Mouse (Mus musculus): ENCODE data around the gene Tcte2. TPM values are rescaled to one million over a fixed set of nuclear protein-coding genes. Genes with fewer than 3 reads are reported as not detected.

Tcte2 gene
- polyA plus RNA-seq, 1 experiment: 12.1 TPM

- peak; percentile 56 to 62 for DNase-seq
- no peak for TF ChIP-seq POLR2A (IDR thresholded peaks at IDR 0.05; ENCODE audit: borderline replicate concordance, insufficient read depth, low read length)
- TF ChIP-seq CTCF (IDR thresholded peaks at IDR 0.05; ENCODE audit: borderline replicate concordance, insufficient read depth, low read depth, low read length): no peak
- H3K4me1 ChIP-seq (ENCODE audit: control insufficient read depth, insufficient read depth, low read length): peaks cover 11% of the 10 kb centered on the region
Observed at GRCm38 (mm10) chr17:13744824-13745223, 16.8 kb downstream of the Tcte2 start.

DNA sequence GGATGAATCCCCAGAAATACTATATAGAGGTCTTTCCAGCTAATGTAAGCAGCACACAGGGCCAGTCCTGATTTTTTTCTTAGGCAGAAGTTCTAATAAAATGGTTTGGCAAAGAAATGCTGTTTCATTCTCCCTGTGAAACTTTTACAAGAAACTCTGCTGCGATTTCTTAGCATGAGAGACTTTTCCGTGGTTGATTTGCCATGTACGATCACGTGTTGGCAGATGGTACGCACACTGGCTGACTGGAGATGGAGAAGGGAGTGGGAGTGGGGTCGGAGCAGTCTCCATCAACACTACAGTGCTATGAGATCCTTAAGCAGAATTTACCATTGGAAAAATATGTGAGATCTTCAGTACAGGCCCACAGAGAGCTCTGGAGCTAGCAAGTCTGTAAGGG is 17.4 kb downstream of the Tcte2 start:
- 83% methylated on average over 6 of the region's 6 CpGs for WGBS
- no peak for DNase-seq
- Histone ChIP-seq H3K27me3 (ENCODE audit: control insufficient read depth, insufficient read depth, low read length) (no peaks in the 10 kb centered on the region), H3K27ac (ENCODE audit: insufficient read depth, low read length) (no peak overlapping the region), H3K4me3 (replicated peaks; ENCODE audit: insufficient read depth, low read depth, low read length) (no peak overlapping the region), H3K4me1 (ENCODE audit: control insufficient read depth, insufficient read depth, low read length) (peaks cover 11% of the 10 kb centered on the region)
- TF ChIP-seq CTCF (IDR thresholded peaks at IDR 0.05; ENCODE audit: borderline replicate concordance, insufficient read depth, low read depth, low read length) (no peak), POLR2A (IDR thresholded peaks at IDR 0.05; ENCODE audit: borderline replicate concordance, insufficient read depth, low read length) (no peak)

More at GRCm38 (mm10) chr17:13744824-13745223, 16.8 kb downstream of the Tcte2 start:
- no peak overlapping the region for H3K27ac ChIP-seq (ENCODE audit: insufficient read depth, low read length)
- no peak overlapping the region for H3K4me3 ChIP-seq (replicated peaks; ENCODE audit: insufficient read depth, low read depth, low read length)
- WGBS: 27% methylated on average over 4 of the region's 4 CpGs
- no peaks in the 10 kb centered on the region for H3K27me3 ChIP-seq (ENCODE audit: control insufficient read depth, insufficient read depth, low read length)

DNA sequence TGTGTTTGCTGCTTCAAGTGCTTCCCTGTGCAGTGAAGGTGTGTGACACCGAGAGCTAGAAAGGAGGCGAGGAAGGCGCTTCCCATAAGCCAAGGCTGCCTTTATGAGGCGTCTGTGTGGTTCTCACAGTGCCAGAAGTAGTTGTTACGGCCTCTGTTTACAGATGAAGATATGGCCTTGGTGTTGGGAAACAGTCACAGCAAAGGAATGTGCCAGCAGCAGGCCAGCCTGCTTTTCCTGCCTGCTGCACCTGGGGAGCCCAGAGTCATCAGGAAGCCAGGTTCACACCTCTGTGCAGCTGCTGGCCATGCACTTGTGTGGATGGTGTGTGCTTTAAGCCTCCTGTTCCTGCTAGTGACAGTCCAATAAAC is 17.9 kb downstream of the Tcte2 start:
- TF ChIP-seq POLR2A (IDR thresholded peaks at IDR 0.05; ENCODE audit: borderline replicate concordance, insufficient read depth, low read length): no peak
- no peak for TF ChIP-seq CTCF (IDR thresholded peaks at IDR 0.05; ENCODE audit: borderline replicate concordance, insufficient read depth, low read depth, low read length)
- H3K27ac ChIP-seq (ENCODE audit: insufficient read depth, low read length): no peak overlapping the region
- H3K4me1 ChIP-seq (ENCODE audit: control insufficient read depth, insufficient read depth, low read length): peaks cover 11% of the 10 kb centered on the region
- WGBS: 93% methylated on average over 5 of the region's 5 CpGs
- DNase-seq: no peak
- no peaks in the 10 kb centered on the region for H3K27me3 ChIP-seq (ENCODE audit: control insufficient read depth, insufficient read depth, low read length)
- H3K4me3 ChIP-seq (replicated peaks; ENCODE audit: insufficient read depth, low read depth, low read length): no peak overlapping the region

- Histone ChIP-seq H3K4me1 (ENCODE audit: control insufficient read depth, insufficient read depth, low read length) (peaks cover 11% of the 10 kb centered on the region), H3K27me3 (ENCODE audit: control insufficient read depth, insufficient read depth, low read length) (no peaks in the 10 kb centered on the region), H3K27ac (ENCODE audit: insufficient read depth, low read length) (no peak overlapping the region), H3K4me3 (replicated peaks; ENCODE audit: insufficient read depth, low read depth, low read length) (no peak overlapping the region)
- DNase-seq: no peak
- WGBS: 80% methylated on average over 7 of the region's 7 CpGs
- TF ChIP-seq CTCF (IDR thresholded peaks at IDR 0.05; ENCODE audit: borderline replicate concordance, insufficient read depth, low read depth, low read length): no peak
- TF ChIP-seq POLR2A (IDR thresholded peaks at IDR 0.05; ENCODE audit: borderline replicate concordance, insufficient read depth, low read length): no peak
Observed at GRCm38 (mm10) chr17:13742941-13743708, 18.5 kb downstream of the Tcte2 start.

DNA sequence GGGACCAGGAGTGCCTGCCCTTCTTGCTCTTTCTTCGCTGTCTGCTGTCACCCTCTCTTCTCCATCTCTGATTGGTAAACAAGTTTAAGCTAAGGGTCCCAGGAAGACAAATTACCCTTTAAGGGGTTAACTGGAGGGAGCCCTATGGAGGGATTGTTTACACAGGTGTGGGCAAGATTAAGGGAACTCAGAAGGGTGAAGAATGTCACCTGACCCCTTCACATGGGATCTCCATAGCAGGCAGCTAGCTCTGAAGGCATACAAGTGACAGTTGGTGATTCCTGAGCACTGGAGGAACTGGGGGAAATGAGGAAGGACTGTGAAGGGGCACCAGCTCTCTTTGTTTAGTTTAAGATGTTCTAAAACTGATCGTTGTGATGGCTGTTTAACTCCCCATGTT is 19.3 kb downstream of the Tcte2 start:
- DNase-seq: no peak
- H3K4me1 ChIP-seq (ENCODE audit: control insufficient read depth, insufficient read depth, low read length): peaks cover 15% of the 10 kb centered on the region
- TF ChIP-seq CTCF (IDR thresholded peaks at IDR 0.05; ENCODE audit: borderline replicate concordance, insufficient read depth, low read depth, low read length): no peak
- no peak for TF ChIP-seq POLR2A (IDR thresholded peaks at IDR 0.05; ENCODE audit: borderline replicate concordance, insufficient read depth, low read length)
- H3K4me3 ChIP-seq (replicated peaks; ENCODE audit: insufficient read depth, low read depth, low read length): no peak overlapping the region
- WGBS: 61% methylated on average over 2 of the region's 2 CpGs
- H3K27me3 ChIP-seq (ENCODE audit: control insufficient read depth, insufficient read depth, low read length): no peaks in the 10 kb centered on the region
- no peak overlapping the region for H3K27ac ChIP-seq (ENCODE audit: insufficient read depth, low read length)

- no peak for DNase-seq
- WGBS: 91% methylated on average over 7 of the region's 7 CpGs
- Histone ChIP-seq H3K27me3 (ENCODE audit: control insufficient read depth, insufficient read depth, low read length) (no peaks in the 10 kb centered on the region), H3K4me3 (replicated peaks; ENCODE audit: insufficient read depth, low read depth, low read length) (no peak overlapping the region), H3K4me1 (ENCODE audit: control insufficient read depth, insufficient read depth, low read length) (peaks cover 17% of the 10 kb centered on the region), H3K27ac (ENCODE audit: insufficient read depth, low read length) (no peak overlapping the region)
- TF ChIP-seq CTCF (IDR thresholded peaks at IDR 0.05; ENCODE audit: borderline replicate concordance, insufficient read depth, low read depth, low read length) (no peak), POLR2A (IDR thresholded peaks at IDR 0.05; ENCODE audit: borderline replicate concordance, insufficient read depth, low read length) (no peak)
Observed at GRCm38 (mm10) chr17:13741611-13742010, 20.0 kb downstream of the Tcte2 start.

- DNase-seq: no peak
- H3K27me3 ChIP-seq (ENCODE audit: control insufficient read depth, insufficient read depth, low read length): no peaks in the 10 kb centered on the region
- no peak overlapping the region for H3K4me3 ChIP-seq (replicated peaks; ENCODE audit: insufficient read depth, low read depth, low read length)
- no peak overlapping the region for H3K27ac ChIP-seq (ENCODE audit: insufficient read depth, low read length)
- WGBS: 73% methylated on average over 2 of the region's 2 CpGs
- TF ChIP-seq CTCF (IDR thresholded peaks at IDR 0.05; ENCODE audit: borderline replicate concordance, insufficient read depth, low read depth, low read length) (no peak), POLR2A (IDR thresholded peaks at IDR 0.05; ENCODE audit: borderline replicate concordance, insufficient read depth, low read length) (no peak)
- H3K4me1 ChIP-seq (ENCODE audit: control insufficient read depth, insufficient read depth, low read length): peaks cover 17% of the 10 kb centered on the region
Observed at GRCm38 (mm10) chr17:13740796-13741195, 20.8 kb downstream of the Tcte2 start.

GRCm38 (mm10) chr17:13739981-13740380 is 21.6 kb downstream of the Tcte2 start:
- Histone ChIP-seq H3K27me3 (ENCODE audit: control insufficient read depth, insufficient read depth, low read length) (no peaks in the 10 kb centered on the region), H3K4me1 (ENCODE audit: control insufficient read depth, insufficient read depth, low read length) (peaks cover 11% of the 10 kb centered on the region), H3K27ac (ENCODE audit: insufficient read depth, low read length) (no peak overlapping the region), H3K4me3 (replicated peaks; ENCODE audit: insufficient read depth, low read depth, low read length) (no peak overlapping the region)
- DNase-seq: no peak
- WGBS: 94% methylated on average over 5 of the region's 5 CpGs
- no peak for TF ChIP-seq CTCF (IDR thresholded peaks at IDR 0.05; ENCODE audit: borderline replicate concordance, insufficient read depth, low read depth, low read length)
- TF ChIP-seq POLR2A (IDR thresholded peaks at IDR 0.05; ENCODE audit: borderline replicate concordance, insufficient read depth, low read length): no peak

Measured in cerebellum, adult 2 months (tissue).